Mouse (Mus musculus) cerebellum, postnatal 25 days (tissue): ENCODE measurements around the gene Acoxl.
"Not testable (repeated sequence)": the region's sequence is repeated elsewhere in the genome, so short reads cannot be mapped to it uniquely, and the experiment has no call there.

Source experiments
- DNase-seq, 2 experiments: peaks; one replicate each; pipeline ENCODE4 v3.0.0; 2021; ENCODE audit warnings: mixed read lengths in 2 of 2

Gene Acoxl

GRCm38 (mm10) chr2:128085481-128085880 is 246.8 kb downstream of the Acoxl start:
- DNase-seq = no peak

- DNase-seq = no peak
Measured at GRCm38 (mm10) chr2:128086301-128086886, 247.7 kb downstream of the Acoxl start.

- no peak for DNase-seq
Measured at GRCm38 (mm10) chr2:128086996-128087526, 248.4 kb downstream of the Acoxl start.

- no peak for DNase-seq
Measured at GRCm38 (mm10) chr2:128087798-128088545, 249.3 kb downstream of the Acoxl start.

- DNase-seq = no peak
Measured at GRCm38 (mm10) chr2:128090283-128090885, 251.7 kb downstream of the Acoxl start.

- DNase-seq = no peak
Measured at GRCm38 (mm10) chr2:128091431-128092369, 253.0 kb downstream of the Acoxl start.

- DNase-seq = no peak
Measured at GRCm38 (mm10) chr2:128092451-128092850, 253.8 kb downstream of the Acoxl start.

- DNase-seq = no peak
Measured at GRCm38 (mm10) chr2:128094196-128094595, 255.5 kb downstream of the Acoxl start.

- no peak for DNase-seq
Measured at GRCm38 (mm10) chr2:128094602-128095001, 255.9 kb downstream of the Acoxl start.

- DNase-seq = no peak
Measured at GRCm38 (mm10) chr2:128095270-128095669, 256.6 kb downstream of the Acoxl start.

GRCm38 (mm10) chr2:128096070-128096469 is 257.4 kb downstream of the Acoxl start:
- no peak for DNase-seq

- DNase-seq = not testable (repeated sequence)
Measured at GRCm38 (mm10) chr2:128098118-128098517, 259.4 kb downstream of the Acoxl start.

- peak; percentile 54 to 59 for DNase-seq
Measured at GRCm38 (mm10) chr2:128102086-128102485, 263.4 kb downstream of the Acoxl start.

GRCm38 (mm10) chr2:128104815-128105214 is 266.1 kb downstream of the Acoxl start:
- no peak for DNase-seq

GRCm38 (mm10) chr2:128105651-128106050 is 267.0 kb downstream of the Acoxl start:
- no peak for DNase-seq

GRCm38 (mm10) chr2:128111537-128111936 is 272.9 kb downstream of the Acoxl start:
- no peak for DNase-seq

- no peak for DNase-seq
Measured at GRCm38 (mm10) chr2:128114621-128115020, 275.9 kb downstream of the Acoxl start.

GRCm38 (mm10) chr2:128115579-128115978 is 276.9 kb downstream of the Acoxl start:
- no peak for DNase-seq

- DNase-seq = no peak
Measured at GRCm38 (mm10) chr2:128117605-128118004, 278.9 kb downstream of the Acoxl start.

- DNase-seq = no peak
Measured at GRCm38 (mm10) chr2:128118971-128119370, 280.3 kb downstream of the Acoxl start.

GRCm38 (mm10) chr2:128122491-128122890 is 283.8 kb downstream of the Acoxl start:
- DNase-seq = peak; percentile 55 to 73
